Mouse (Mus musculus) megakaryocyte, embryonic 14.5 days (primary cell): ENCODE results near the gene Rnf224.

Source experiments
- FLI1 ChIP-seq: IDR thresholded peaks from 2 replicates; pipeline ENCODE4 v1.6.1; 2012; ENCODE audit warnings: low read length, inconsistent platforms, mixed read lengths
- GATA1 ChIP-seq: IDR thresholded peaks from 3 replicates; pipeline ENCODE4 v1.6.1; 2012; ENCODE audit warnings: mixed read lengths, low read length, inconsistent platforms, borderline replicate concordance

DNA sequence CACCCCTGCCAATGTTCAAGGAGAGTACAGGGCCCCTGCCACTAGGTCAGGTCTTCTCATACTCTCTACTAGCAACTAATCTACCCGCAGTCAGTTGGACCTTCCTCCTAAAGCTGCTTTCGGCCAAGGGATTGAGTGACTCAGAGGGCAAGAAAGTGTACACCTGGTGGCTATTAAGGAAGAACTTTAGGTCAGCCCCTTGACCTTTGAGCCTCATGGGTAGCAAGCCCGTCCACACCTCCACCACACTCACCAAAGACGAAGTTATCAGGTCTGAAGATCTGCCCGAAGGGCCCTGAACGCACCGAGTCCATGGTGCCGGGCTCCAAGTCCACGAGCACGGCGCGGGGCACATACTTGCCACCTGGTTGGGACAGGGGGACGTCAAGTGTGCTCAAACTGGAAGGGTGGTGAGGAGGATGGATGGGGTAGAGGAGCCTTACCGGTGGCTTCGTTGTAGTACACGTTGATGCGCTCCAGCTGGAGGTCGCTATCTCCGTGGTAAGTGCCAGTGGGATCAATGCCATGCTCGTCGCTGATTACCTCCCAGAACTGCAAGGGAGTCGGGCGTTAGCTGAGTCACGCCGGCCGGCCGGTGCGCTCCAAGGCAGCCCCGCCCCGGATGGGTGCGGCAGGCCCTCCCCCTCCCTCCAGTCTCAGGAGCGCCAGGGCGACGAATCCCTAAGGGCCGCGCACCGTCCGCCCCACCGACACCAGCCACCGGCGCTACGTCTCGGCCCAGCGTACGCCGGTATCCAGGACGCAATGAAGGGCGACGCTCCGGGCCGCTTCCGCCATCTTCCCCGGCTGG is 12.7 kb downstream of the Rnf224 start:
- no peak; the same call in 1 of the 2 replicates for TF ChIP-seq FLI1
- TF ChIP-seq GATA1 = 0 out of 3 replicates have a peak, but pooled peaks have one; percentile 10
